Mouse (Mus musculus) C3H10T1/2 (cell line): ENCODE data around the gene Gm45785. TPM values are rescaled to one million over a fixed set of nuclear protein-coding genes. Genes with fewer than 3 reads are reported as not detected.

Experiments used
- polyA plus RNA-seq, 2 experiments: library from polyadenylated mRNA; unstranded; fragments of >200 nt; fragmentation: generic; extraction: Trizol; gene quantifications; one replicate each; pipeline ENCODE4 v1.2.1; 2012; ENCODE audit warnings: missing spikeins in 2 of 2

The Gm45785 gene
- not detected for polyA plus RNA-seq

DNA sequence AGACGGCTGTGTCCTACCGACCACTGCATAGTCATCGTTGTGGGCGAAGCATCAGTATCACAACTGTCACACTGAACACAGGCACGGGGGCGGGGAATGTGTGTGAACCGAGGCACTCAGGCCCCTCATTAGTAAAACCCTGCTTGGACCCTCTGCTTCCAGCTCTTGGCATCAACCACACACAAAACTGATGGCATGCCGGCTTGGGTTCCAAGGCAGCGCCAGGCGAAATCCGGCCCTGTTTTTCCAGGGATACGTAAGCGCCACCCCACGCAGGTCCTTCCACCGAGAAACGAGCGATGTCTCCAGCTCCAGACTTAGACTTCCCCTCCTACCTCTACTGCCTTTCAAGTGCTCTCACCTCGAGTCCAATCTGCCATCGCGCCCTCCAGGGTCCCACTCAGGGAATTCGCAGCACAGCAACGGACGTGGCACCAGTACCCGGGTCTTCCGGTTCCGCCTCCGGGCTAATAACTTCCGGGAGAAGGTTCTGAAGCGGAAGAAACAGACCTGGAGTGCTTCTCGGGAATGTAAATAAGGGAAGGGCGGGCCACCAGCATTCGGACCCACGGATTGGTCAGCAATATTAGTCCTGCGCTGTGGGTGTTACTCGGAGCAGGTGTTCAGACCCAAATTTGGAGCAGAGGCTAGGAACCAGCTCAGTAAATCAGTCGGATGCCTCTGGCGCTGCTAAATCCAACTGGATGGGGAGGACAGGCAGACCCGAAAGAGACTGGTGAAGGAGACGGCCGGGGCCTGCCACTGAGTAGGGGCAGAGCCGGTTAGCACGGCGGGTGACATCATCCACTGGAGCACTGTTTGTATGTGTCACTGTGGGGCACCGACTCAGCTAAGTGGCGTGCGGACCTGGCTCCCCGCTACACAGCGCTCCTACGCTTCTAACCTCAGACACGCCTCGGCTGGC lies at the start of gene Gm45785:
Gm45785 (minus strand) TSS at position 472 of the 925 bp plus-strand sequence.

DNA sequence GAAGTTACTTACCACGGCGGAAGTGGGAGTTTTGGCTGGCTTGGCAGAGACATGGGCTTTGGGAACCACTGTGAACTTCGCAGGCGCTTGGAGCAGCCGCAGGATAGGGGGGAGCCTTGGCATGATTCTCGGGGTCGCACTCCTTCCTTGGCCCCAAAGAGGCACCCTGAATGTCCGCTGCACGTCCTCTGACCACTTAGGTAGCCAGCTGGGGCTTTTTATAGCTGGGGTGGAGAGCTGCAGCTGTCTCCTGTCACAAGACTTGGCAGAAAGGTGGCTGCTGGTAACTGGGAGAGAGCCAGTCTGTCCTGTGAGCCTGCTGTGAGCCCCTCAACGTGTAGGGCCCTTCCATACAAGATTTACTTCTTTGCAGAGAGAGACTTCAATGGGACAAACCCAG lies 44.1 kb upstream of the Gm45785 start, which contains the start of gene Cox8b:
Cox8b (minus strand) TSS at position 227 of the 400 bp plus-strand sequence.

DNA sequence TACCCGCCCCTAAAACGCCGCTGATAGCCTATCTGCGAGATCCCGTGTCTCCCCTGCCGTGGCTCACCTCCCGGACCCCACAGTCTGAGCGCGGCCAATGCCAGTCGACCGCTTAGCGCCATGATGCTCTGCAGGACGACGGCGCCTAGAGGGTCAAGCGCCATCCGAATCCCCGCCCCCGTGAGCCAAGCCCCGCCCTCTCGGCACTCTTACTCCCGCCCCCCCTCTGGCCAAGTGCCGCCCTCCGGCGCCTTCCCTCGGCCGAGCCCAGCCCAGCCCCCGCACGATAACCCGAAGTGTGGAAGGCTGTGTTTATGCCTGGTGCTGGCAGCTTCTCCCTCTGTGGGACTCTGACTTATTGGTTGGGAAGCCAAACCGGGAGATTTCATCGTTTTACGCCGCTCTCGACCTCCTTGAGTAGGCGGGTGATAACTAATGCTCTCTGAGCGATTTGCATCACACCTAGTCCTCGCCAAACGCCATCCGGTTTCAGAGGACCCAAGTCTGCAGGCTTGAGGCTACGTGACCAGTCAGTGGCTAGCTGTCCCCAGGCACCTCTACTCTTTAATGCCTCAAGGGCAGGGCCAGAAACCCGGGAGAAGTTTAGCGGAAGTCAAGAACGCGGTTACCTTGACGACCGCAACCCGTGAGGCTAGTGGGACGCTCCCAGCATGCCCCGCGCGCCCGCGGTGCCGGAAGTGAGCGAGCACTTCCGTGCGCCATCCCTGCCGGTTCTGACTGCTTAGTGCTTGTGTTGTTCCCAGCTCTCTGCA lies 25.8 kb upstream of the Gm45785 start, which contains the start of the genes Psmd13 and Sirt3:
Psmd13 (plus strand) TSS at position 273 of the 773 bp plus-strand sequence.
Sirt3 (minus strand) TSS at position 614 of the 773 bp plus-strand sequence.

DNA sequence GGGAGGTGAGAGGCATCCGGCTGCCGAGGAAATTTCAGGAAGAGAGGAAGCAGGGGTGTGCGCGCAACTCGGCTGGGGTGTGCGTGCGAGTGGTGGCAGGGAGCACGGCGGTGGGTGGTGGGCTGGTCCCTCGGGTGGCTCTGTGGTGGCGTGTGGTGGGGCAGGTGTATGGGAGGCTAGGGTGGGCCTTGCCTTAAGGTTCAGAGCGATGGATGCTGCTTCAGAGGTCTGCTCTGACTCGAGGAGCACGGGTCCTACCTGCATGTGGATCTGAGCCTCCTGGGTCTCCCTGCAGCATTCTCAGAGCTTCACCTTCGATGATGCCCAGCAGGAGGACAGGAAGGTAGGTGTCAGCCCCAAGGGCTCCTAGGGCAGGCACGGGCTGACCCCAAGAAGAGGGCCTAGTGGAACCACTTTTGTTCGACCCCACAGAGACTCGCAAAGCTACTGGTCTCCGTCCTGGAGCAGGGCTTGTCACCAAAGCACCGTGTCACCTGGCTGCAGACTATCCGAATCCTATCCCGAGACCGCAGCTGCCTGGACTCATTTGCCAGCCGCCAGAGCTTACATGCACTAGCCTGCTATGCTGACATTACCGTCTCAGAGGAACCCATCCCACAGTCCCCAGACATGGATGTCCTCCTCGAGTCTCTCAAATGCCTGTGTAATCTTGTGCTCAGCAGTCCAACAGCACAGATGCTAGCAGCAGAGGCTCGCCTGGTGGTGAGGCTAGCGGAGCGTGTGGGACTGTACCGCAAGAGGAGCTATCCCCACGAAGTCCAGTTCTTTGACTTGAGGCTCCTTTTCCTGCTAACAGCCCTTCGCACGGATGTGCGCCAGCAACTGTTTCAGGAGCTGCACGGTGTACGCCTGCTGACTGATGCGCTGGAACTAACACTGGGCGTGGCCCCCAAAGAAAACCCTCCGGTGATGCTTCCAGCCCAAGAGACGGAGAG lies 1.7 kb upstream of the Gm45785 start, which contains the start of gene Bet1l:
Bet1l (minus strand) TSS at position 28 of the 956 bp plus-strand sequence.

DNA sequence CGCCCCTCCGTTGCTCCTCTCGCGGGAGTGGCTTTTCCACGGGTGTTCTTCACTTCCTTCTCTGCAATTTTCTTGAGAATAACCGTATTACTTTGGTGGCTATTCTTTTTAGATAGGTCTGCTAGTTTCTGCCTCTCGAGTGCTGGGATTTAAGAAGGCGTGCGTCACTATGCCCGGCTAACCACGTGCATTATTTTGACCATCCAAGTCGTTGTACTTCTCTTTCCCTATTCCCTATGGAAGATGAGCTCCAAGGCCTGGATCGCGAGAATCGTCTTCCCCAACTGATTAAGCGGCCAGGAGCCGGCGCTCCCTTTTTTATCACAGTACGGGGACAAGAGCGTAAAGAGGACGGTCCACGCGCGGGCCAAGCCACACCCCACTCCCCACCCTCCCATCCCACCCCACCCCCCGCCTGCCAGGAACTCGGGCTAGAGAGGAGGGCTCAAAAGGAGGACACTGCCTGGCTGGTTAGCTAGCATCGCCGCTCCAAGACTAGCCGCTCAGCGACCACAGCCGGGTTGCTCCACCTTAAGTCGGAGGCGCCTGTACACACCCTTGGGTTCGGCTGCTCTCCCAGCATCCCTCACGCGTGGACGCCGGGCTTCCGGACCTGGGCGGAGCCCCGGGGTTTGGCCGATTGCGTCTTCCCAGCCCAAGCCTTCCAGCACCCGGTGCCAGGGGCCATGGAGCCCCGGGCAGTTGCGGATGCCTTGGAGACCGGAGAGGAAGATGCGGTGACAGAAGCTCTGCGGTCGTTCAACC lies 836 bp upstream of the Gm45785 start, which contains the start of gene Ric8a:
Ric8a (plus strand) TSS at position 173 of the 765 bp plus-strand sequence.

DNA sequence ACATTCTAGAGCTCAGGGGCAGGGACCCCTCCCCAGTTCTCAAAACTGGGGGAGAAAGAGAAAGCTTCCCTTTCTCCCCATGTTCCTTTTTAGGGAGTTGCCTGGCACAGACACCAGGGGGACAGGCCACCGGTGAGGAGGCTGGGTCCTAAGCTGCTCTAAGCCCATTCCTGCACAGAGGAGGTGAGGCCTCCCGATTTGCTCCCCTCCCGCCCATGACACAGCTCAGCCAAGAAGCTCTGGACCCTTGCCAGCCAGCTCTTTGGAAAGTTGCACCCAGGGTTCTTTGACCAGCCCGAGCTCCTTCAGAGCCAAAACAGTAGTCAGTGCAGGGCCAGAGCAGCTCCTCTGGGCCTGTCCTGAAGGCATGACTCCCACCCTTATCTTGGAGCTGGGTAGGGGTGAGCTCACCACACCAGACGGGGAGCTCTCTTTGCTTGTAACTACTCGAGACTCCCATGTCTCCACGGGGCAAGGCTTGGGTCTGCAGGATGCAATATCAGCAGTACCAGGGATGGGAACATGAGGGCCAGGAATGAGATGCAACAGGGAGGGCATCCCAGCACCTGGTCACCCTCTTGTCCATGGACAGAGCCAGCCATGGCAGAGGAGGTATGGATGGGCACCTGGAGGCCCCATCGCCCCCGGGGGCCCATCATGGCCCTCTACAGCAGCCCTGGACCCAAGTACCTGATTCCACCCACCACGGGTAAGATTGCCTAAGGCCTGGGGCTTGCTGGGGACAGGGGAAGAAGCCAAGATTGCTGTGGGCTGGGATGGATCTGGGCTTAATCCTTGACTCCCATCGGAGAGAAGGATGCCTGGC lies 8.2 kb downstream of the Gm45785 start, which contains the start of gene Odf3:
Odf3 (plus strand) TSS at position 51 of the 826 bp plus-strand sequence.

DNA sequence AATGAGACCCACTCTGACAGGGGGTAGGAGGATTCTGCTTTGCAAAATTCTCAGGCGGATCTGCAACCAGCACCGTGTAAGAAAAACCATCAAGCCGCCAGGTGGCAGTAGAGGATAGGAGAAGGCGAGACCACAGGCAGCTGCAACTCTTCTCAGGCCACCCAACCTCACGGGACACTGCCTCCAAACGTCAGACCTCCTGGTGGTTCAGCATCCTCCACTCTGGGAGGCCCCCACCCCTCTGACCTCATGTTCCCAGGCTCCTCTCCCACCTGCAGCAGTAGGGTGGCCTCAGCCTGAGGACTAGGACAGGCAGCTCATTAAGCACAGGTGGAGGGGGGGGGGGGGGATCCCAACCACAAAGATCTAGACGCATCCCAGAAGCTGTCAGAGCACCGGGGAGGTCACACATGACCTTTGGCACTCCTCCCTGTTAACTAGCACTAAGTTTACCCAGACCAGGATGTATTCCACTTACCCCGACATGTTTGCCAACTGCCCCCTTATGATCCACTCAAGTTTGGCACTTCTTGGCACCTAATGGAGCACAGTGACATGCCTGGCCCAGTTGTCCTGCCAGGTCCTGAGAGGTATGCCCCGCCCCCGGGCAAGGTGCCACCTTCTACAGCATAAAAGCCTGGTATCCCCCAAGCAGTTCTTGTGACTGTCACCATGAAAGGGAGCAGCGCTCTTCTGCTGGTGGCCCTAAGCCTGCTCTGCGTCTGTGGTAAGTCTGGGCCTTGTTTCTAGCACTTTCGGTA lies 11.0 kb downstream of the Gm45785 start, which contains the start of gene Scgb1c1:
Scgb1c1 (plus strand) TSS at position 643 of the 761 bp plus-strand sequence.

DNA sequence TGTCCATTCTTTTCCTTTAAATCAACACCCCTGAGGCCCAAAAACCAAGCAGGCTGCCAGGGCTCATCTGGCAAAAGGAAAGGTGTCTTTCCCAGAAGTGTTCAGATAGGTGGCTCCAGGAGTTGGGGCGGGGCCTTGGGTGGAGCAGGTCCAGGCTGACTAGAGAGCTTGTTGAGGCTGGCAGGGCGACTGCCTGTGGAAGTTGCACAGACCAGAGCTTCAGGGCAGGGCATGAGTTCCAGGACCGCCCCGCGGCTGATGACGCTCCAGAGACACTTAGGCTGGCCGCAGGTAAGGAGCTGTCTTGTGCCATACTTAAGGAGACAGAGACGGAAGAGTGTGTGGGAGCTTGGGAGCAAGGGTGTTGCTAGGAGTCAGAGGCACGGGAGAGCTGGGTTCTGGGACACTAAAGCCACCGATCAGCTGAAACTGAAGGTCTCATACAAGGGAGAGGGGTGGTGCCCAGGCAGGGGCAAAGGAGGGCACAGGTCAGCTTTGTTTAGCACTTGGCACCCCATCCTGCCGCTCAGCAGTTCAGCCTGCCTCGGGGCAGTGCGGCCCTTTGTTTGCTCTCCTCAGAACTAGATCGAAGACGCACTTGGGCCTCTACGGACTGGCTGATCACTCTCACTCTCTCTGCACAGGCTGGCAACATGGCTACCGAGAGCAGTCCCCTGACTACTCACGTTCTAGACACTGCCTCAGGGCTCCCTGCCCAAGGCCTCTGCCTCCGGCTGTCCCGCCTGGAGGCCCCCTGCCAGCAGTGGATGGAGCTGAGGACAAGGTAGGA lies 21.0 kb downstream of the Gm45785 start, which contains the start of gene Urah:
Urah (plus strand) TSS at position 51 of the 790 bp plus-strand sequence.

DNA sequence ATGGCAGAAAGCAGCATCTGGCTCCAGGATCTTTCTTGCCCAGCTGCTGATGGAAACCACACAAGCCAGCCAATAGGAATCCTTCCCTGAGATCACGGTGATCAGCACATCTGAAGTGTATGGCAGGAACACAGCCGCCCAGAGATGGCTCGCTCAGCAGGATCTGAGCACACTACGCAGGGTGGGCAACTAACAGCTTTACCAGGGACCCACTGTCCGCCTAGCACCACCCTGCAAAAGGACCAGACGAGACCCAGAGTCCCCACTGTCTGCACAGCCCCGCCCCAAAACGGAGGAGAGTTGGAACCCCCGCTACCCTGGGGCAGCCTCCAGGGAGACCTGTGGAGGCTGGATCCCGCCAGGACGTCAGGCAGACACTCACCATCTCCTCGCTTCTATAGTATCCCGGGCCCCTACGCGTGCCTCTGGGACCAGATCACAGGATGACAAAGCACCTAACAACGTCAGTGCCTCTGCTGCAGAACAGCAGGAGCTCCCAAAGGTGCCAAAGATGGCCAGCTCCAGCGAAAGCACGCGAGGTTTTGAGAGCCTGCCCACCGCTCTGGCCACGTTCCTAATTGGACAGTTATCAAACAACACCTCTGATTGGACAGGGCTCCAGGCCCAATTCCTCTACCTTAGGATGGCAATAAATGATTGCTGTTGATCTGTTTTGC lies 34.3 kb downstream of the Gm45785 start, which contains the start of gene Zfp941:
Zfp941 (minus strand) TSS at position 526 of the 677 bp plus-strand sequence.

DNA sequence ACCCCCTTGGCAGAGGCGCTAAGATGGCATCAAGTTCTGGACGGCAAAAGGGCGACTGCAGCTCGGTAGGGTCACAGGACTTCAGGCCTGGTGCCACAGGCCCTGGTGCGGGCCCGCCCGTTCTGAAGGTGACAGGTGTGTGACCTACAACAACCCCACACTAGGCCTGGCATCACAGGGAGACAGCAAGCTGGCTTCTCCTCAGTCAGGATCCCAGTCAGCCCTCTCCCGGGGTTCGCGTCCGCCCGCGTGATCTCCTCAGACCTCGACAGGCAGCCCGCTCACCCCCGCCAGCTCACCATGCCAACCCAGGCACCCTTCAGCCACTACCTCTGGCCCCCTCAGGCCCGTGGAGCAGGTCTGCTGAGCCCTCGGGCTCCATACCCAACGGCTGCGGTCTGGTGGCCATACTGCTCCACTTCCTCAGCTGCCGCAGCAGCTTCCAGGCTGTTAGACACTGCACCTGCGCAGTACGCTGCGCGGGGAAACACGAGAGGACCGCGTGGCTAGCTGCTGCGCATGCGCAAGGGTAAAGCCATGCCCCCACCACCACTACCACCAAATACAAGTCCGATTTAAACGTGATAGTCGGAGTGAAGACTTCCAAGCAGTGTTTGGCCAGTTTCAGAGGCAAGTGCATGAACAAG lies 68.6 kb downstream of the Gm45785 start, which contains the start of gene Syce1:
Syce1 (minus strand) TSS at position 447 of the 647 bp plus-strand sequence.

Other genes starting within 250 kb of the Gm45785 start
- gene Olfr61, start 227.4 kb downstream of the Gm45785 start, polyA plus RNA-seq: not detected
- not detected for gene Olfr53, start 209.9 kb downstream of the Gm45785 start, polyA plus RNA-seq
- gene Olfr539, start 196.4 kb downstream of the Gm45785 start, polyA plus RNA-seq: under 1 TPM in 1 of 2 experiments, not detected in 1; under 0.01 TPM
- not detected for gene Olfr45, start 174.4 kb downstream of the Gm45785 start, polyA plus RNA-seq
- not detected for gene Olfr541, start 159.1 kb downstream of the Gm45785 start, polyA plus RNA-seq
- under 1 TPM in 1 of 2 experiments, not detected in 1; 0.01 TPM for gene Cyp2e1, start 92.6 kb downstream of the Gm45785 start, polyA plus RNA-seq
- not detected for gene Syce1, start 68.5 kb downstream of the Gm45785 start, polyA plus RNA-seq
- gene Zfp941, start 34.2 kb downstream of the Gm45785 start, polyA plus RNA-seq: under 1 TPM in 1 of 2 experiments, not detected in 1; 0.02 TPM
- gene Urah, start 21.3 kb downstream of the Gm45785 start, polyA plus RNA-seq: under 1 TPM; 0.09 TPM
- not detected for gene Scgb1c1, start 10.8 kb downstream of the Gm45785 start, polyA plus RNA-seq
- under 1 TPM in 1 of 2 experiments, not detected in 1; 0.05 TPM for gene Odf3, start 8.5 kb downstream of the Gm45785 start, polyA plus RNA-seq
- gene Ric8a, start 626 bp upstream of the Gm45785 start, polyA plus RNA-seq: 10 to 100 TPM; 19.4 to 29.0 TPM
- gene Bet1l, start 1.2 kb upstream of the Gm45785 start, polyA plus RNA-seq: 10 to 100 TPM; 11.9 to 31.0 TPM
- gene Psmd13, start 25.6 kb upstream of the Gm45785 start, polyA plus RNA-seq: 100 to 1,000 TPM in 1 of 2 experiments, 10 to 100 TPM in 1; 91.3 to 207 TPM
- gene Sirt3, start 26.0 kb upstream of the Gm45785 start, polyA plus RNA-seq: 10 to 100 TPM in 1 of 2 experiments, 1 to 10 TPM in 1; 7.5 to 19.5 TPM
- gene Cox8b, start 44.1 kb upstream of the Gm45785 start, polyA plus RNA-seq: not detected
- gene Nlrp6, start 64.6 kb upstream of the Gm45785 start, polyA plus RNA-seq: under 1 TPM in 1 of 2 experiments, not detected in 1; 0.02 TPM
- gene Pgghg, start 85.1 kb upstream of the Gm45785 start, polyA plus RNA-seq: 10 to 100 TPM; 13.7 to 29.8 TPM
- 1 to 10 TPM in 1 of 2 experiments, under 1 TPM in 1; 0.25 to 2.7 TPM for gene Ifitm5, start 94.0 kb upstream of the Gm45785 start, polyA plus RNA-seq
- under 1 TPM; 0.14 to 0.58 TPM for gene Gm45717, start 99.6 kb upstream of the Gm45785 start, polyA plus RNA-seq
- gene Ifitm2, start 99.7 kb upstream of the Gm45785 start, polyA plus RNA-seq: 1,000 to 10,000 TPM; 1,155 to 1,564 TPM
- gene Ifitm1, start 110.9 kb upstream of the Gm45785 start, polyA plus RNA-seq: 10 to 100 TPM; 12.2 to 27.4 TPM
- 1,000 to 10,000 TPM; 1,553 to 1,705 TPM for gene Ifitm3, start 154.4 kb upstream of the Gm45785 start, polyA plus RNA-seq
- gene Ifitm6, start 161.6 kb upstream of the Gm45785 start, polyA plus RNA-seq: 1 to 10 TPM; 2.5 to 4.3 TPM
- not detected for gene Gm17387, start 172.8 kb upstream of the Gm45785 start, polyA plus RNA-seq
- 1 to 10 TPM; 3.9 to 4.3 TPM for gene B4galnt4, start 204.8 kb upstream of the Gm45785 start, polyA plus RNA-seq
- gene Pkp3, start 221.9 kb upstream of the Gm45785 start, polyA plus RNA-seq: 1 to 10 TPM; 1.8 to 6.9 TPM
- 1 to 10 TPM; 3.7 to 6.1 TPM for gene Sigirr, start 244.2 kb upstream of the Gm45785 start, polyA plus RNA-seq